Mouse (Mus musculus) midbrain, postnatal 0 days (tissue): ENCODE data around the gene Sart1. TPM values are rescaled to one million over a fixed set of nuclear protein-coding genes. Genes with fewer than 3 reads are reported as not detected.
"Not testable (repeated sequence)": the region's sequence is repeated elsewhere in the genome, so short reads cannot be mapped to it uniquely, and the experiment has no call there.

Source experiments
- ATAC-seq: fragments of 200-750 bp; cut with Nextera tagmentation; 2 replicates; pipeline ENCODE4 v1.8.0; 2017; ENCODE audit warnings: moderate number of reproducible peaks, mild to moderate bottlenecking, moderate TSS enrichment, moderate library complexity; ENCODE audit not compliant: low FRiP score
- DNase-seq: peaks from one replicate; pipeline ENCODE4 v3.0.0-alpha.2; 2015; ENCODE audit warnings: low spot score
- H3K27ac ChIP-seq: fragments of 300-500 bp; sonication (generic); 2 replicates; pipeline ENCODE4 v1.5.1; 2014; ENCODE audit warnings: low read depth, mild to moderate bottlenecking, low read length, mixed read lengths
- H3K27me3 ChIP-seq: fragments of 300-500 bp; sonication (generic); 2 replicates; pipeline ENCODE4 v1.6.1; 2014; ENCODE audit warnings: low read length, control low read depth, mixed read lengths; ENCODE audit not compliant: insufficient read depth
- H3K36me3 ChIP-seq: fragments of 300-500 bp; sonication (generic); 2 replicates; pipeline ENCODE4 v1.6.1; 2014; ENCODE audit warnings: low read length, control low read depth, mixed read lengths; ENCODE audit not compliant: insufficient read depth
- H3K4me1 ChIP-seq: fragments of 300-500 bp; sonication (generic); 2 replicates; pipeline ENCODE4 v1.6.1; 2014; ENCODE audit warnings: mild to moderate bottlenecking, control low read depth, antibody characterized with exemption, low read length, mixed read lengths; ENCODE audit not compliant: insufficient read depth
- H3K4me2 ChIP-seq: fragments of 300-500 bp; sonication (generic); 2 replicates; pipeline ENCODE4 v1.6.1; 2014; ENCODE audit warnings: low read depth, mild to moderate bottlenecking, low read length, mixed read lengths; ENCODE audit not compliant: poor library complexity, severe bottlenecking
- H3K4me3 ChIP-seq: fragments of 300-500 bp; sonication (generic); 2 replicates; pipeline ENCODE4 v1.5.1; 2014; ENCODE audit warnings: low read depth, mild to moderate bottlenecking, low read length, moderate library complexity
- H3K9ac ChIP-seq: fragments of 300-500 bp; sonication (generic); replicated peaks from 2 replicates; pipeline ENCODE4 v1.6.1; 2014; ENCODE audit warnings: mild to moderate bottlenecking, low read length, moderate library complexity, mixed read lengths; ENCODE audit not compliant: poor library complexity, severe bottlenecking
- H3K9me3 ChIP-seq: fragments of 300-500 bp; sonication (generic); 2 replicates; pipeline ENCODE4 v1.6.1; 2016; ENCODE audit warnings: low read length, control low read depth
- CTCF ChIP-seq: IDR thresholded peaks from 2 replicates; pipeline ENCODE4 v1.5.1; 2016; ENCODE audit warnings: antibody characterized with exemption, mild to moderate bottlenecking
- WGBS: fragments of 180-500 bp; shearing (Covaris S2); extraction: QIAGEN DNeasy Blood & Tissue Kit; methylation state at CpG from one replicate; pipeline ENCODE4 v1.1.7; 2014; 5-methylcytosine and 5-hydroxymethylcytosine counted together
- polyA plus RNA-seq: library from polyadenylated mRNA; unstranded; fragments of >200 nt; fragmentation: Nextera tagmentation; extraction: Ambion mirVana; gene quantifications from 2 replicates; pipeline ENCODE4 v1.2.1, GENCODE M21; 2015
- total RNA-seq: library from RNA; depleted of rRNA; stranded (reverse); fragments of >200 nt; gene quantifications from 2 replicates; pipeline ENCODE4 v1.2.3, GENCODE M21; 2014

Sart1 gene
- total and polyA plus RNA-seq, 2 experiments from 2014 or later = 28.9 to 51.0 TPM

GRCm38 (mm10) chr19:5405924-5406323, 17.4 kb upstream of the Sart1 start:
- peak overlapping the region; percentile 41 for H3K4me2 ChIP-seq
- no peaks in the 10 kb centered on the region for H3K36me3 ChIP-seq
- peaks cover 4% of the 10 kb centered on the region; the same call in 1 of the 2 replicates for H3K4me1 ChIP-seq
- H3K9me3 ChIP-seq = no peaks in the 10 kb centered on the region
- DNase-seq (peak; percentile 2), ATAC-seq (no peak)
- no peaks in the 10 kb centered on the region for H3K27me3 ChIP-seq
- H3K27ac ChIP-seq = no peak overlapping the region
- TF ChIP-seq CTCF = no peak
- no peak overlapping the region for H3K9ac ChIP-seq
- H3K4me3 ChIP-seq = peak overlapping the region; percentile 32
- WGBS = 27% methylated on average over 7 of the region's 7 CpGs

- H3K4me3 ChIP-seq = no peak within 1 kb of the TSS
- no peaks in the 10 kb centered on the region for H3K27me3 ChIP-seq
- H3K4me2 ChIP-seq = no peak within 1 kb of the TSS
- WGBS = 60% methylated on average over 8 of the region's 8 CpGs
- no peak within 1 kb of the TSS for H3K27ac ChIP-seq
- 0 out of 2 replicates have a peak, but pooled peaks have one; percentile 14 for TF ChIP-seq CTCF
- no peaks in the 10 kb centered on the region for H3K9me3 ChIP-seq
- ATAC-seq (no peak), DNase-seq (no peak)
- H3K4me1 ChIP-seq = 0 out of 2 replicates have a peak, but pooled peaks cover 1% of the 10 kb centered on the region
- no peak within 1 kb of the TSS for H3K9ac ChIP-seq
- H3K36me3 ChIP-seq = no peaks in the 10 kb centered on the region
These were observed 13.8 kb upstream of the Sart1 start, which contains the start of gene Tsga10ip for GRCm38 (mm10) chr19:5402293-5402692. Tsga10ip (minus strand) TSS chr19:5402526.

- DNase-seq, H3K4me2 ChIP-seq, H3K27me3 ChIP-seq, H3K9me3 ChIP-seq, H3K27ac ChIP-seq, H3K4me3 ChIP-seq, H3K36me3 ChIP-seq, H3K9ac ChIP-seq, ATAC-seq, H3K4me1 ChIP-seq: not testable (repeated sequence)
- 68% methylated on average over 4 of the region's 4 CpGs for WGBS
These were observed 12.6 kb upstream of the Sart1 start for GRCm38 (mm10) chr19:5401073-5401472.

- no peak overlapping the region for H3K4me3 ChIP-seq
- 69% methylated on average over 4 of the region's 4 CpGs for WGBS
- DNase-seq = no peak
- H3K4me1 ChIP-seq = no peaks in the 10 kb centered on the region
- H3K9ac ChIP-seq = no peak overlapping the region
- no peak overlapping the region for H3K4me2 ChIP-seq
- H3K27ac ChIP-seq = no peak overlapping the region
- ATAC-seq = no peak
- no peaks in the 10 kb centered on the region for H3K36me3 ChIP-seq
- H3K9me3 ChIP-seq = no peaks in the 10 kb centered on the region
- H3K27me3 ChIP-seq = no peaks in the 10 kb centered on the region
- no peak for TF ChIP-seq CTCF
These were observed 6.9 kb upstream of the Sart1 start for GRCm38 (mm10) chr19:5395371-5395770.

- 53% methylated on average over 10 of the region's 10 CpGs for WGBS
- no peak for DNase-seq
These were observed 5.7 kb upstream of the Sart1 start for GRCm38 (mm10) chr19:5394168-5394567.

GRCm38 (mm10) chr19:5392892-5393291, 4.4 kb upstream of the Sart1 start:
- ATAC-seq = no peak
- no peaks in the 10 kb centered on the region for H3K9me3 ChIP-seq
- H3K9ac ChIP-seq = no peak overlapping the region
- 58% methylated on average over 4 of the region's 4 CpGs for WGBS
- DNase-seq = peak; percentile 32
- no peak overlapping the region for H3K4me3 ChIP-seq
- H3K4me1 ChIP-seq = peaks cover 10% of the 10 kb centered on the region; the same call in 1 of the 2 replicates
- no peak overlapping the region for H3K27ac ChIP-seq
- no peak overlapping the region for H3K4me2 ChIP-seq
- no peak for TF ChIP-seq CTCF
- H3K27me3 ChIP-seq = no peaks in the 10 kb centered on the region
- no peaks in the 10 kb centered on the region for H3K36me3 ChIP-seq

More at GRCm38 (mm10) chr19:5394168-5394567, 5.7 kb upstream of the Sart1 start:
- H3K27me3 ChIP-seq = no peaks in the 10 kb centered on the region
- H3K27ac ChIP-seq = no peak overlapping the region
- no peak overlapping the region for H3K4me3 ChIP-seq
- no peak overlapping the region for H3K9ac ChIP-seq
- H3K9me3 ChIP-seq = no peaks in the 10 kb centered on the region
- H3K36me3 ChIP-seq = no peaks in the 10 kb centered on the region
- TF ChIP-seq CTCF = no peak
- peaks cover 10% of the 10 kb centered on the region; the same call in 1 of the 2 replicates for H3K4me1 ChIP-seq
- H3K4me2 ChIP-seq = no peak overlapping the region
- no peak for ATAC-seq
